Comparison of ENCODE assay signal across 25 mouse cellular contexts in the genomic region with DNA sequence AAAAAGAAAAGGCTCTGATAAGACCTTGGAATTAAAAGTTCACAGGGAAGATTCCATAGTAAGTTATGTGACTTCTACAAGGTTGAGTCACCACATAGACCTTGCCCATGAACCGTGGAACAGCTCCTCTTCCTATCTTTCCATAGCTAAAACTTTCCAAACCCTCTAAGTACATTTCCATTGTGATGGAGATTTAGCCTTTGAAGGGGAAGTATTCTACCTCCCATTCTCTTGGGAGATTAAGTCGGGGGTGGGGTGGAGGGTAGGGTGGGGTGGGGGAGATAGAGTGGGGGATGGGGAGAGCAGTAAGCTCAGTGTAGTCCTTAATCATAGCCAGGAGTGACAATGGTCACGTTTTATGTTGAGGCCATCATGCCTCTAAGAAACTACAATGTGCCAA. TPM values are rescaled to one million over a fixed set of nuclear protein-coding genes. Genes with fewer than 3 reads are reported as not detected.
"Had no signal": no experiment of that assay in that cellular context is flagged by ENCODE, and none has a peak within 500 bp of the region (broad histone marks: within the 10 kb centered on the region; RNA-seq: fewer than 3 reads in every experiment).

No protein-coding gene starts in this region.

- H3K9me3 ChIP-seq: heart, embryonic 12.5 days; hindbrain, embryonic 10.5 days; hindbrain, embryonic 12.5 days; intestine, embryonic 15.5 days; limb, embryonic 13.5 days; limb, embryonic 15.5 days; liver, embryonic 12.5 days had no signal

- H3K27ac ChIP-seq: heart, adult 2 months; hindbrain, embryonic 10.5 days; hindbrain, embryonic 12.5 days; hindbrain, embryonic 14.5 days; intestine, embryonic 15.5 days; kidney, postnatal 0 days; limb, embryonic 13.5 days; limb, embryonic 15.5 days; liver, embryonic 12.5 days; liver, embryonic 14.5 days had no signal

- H3K36me3 ChIP-seq: heart, embryonic 12.5 days; hindbrain, embryonic 10.5 days; hindbrain, embryonic 12.5 days; intestine, embryonic 15.5 days; limb, embryonic 13.5 days; limb, embryonic 15.5 days; liver, embryonic 12.5 days had no signal

- DNase-seq: gastrocnemius, postnatal 14 days; gastrocnemius, postnatal 36 days; heart, adult 11 months; heart, adult 2 months; heart, postnatal 10 days; heart, postnatal 4 days; kidney, adult 18-20 months; kidney, adult 8-10 months; kidney, postnatal 14 days; kidney, postnatal 36 days; layer of hippocampus, adult 9-11 months; layer of hippocampus, postnatal 36 days; left cerebral cortex, postnatal 4 days had no signal

- H3K4me3 ChIP-seq: heart, adult 2 months; heart, embryonic 12.5 days; hindbrain, embryonic 10.5 days; hindbrain, embryonic 12.5 days; intestine, embryonic 15.5 days; limb, embryonic 13.5 days; limb, embryonic 15.5 days; liver, embryonic 12.5 days had no signal

- H3K9ac ChIP-seq: heart, embryonic 12.5 days; hindbrain, embryonic 12.5 days; hindbrain, embryonic 14.5 days; intestine, embryonic 15.5 days; limb, embryonic 13.5 days; limb, embryonic 15.5 days; liver, embryonic 12.5 days; liver, embryonic 14.5 days had no signal

- H3K27me3 ChIP-seq: heart, embryonic 12.5 days; hindbrain, embryonic 12.5 days; limb, embryonic 13.5 days; limb, embryonic 15.5 days had no signal

- H3K4me1 ChIP-seq: liver, embryonic 12.5 days had no signal

RNA-seq across cellular contexts. Expression of a gene that starts 3.5 kb away (rescaled TPM):
- total RNA-seq: liver, adult 2 months had no signal
- polyA plus RNA-seq: inflammation-experienced regulatory T-cells, adult 6 months; liver, adult 2 months had no signal
